Mouse (Mus musculus): Measurements from ENCODE around the gene Ubqln1. TPM values are rescaled to one million over a fixed set of nuclear protein-coding genes. Genes with fewer than 3 reads are reported as not detected.

The Ubqln1 gene
- total RNA-seq, 2 experiments from 2014 or later: 42.1 to 44.9 TPM

Other genes with a start within 250 kb of the Ubqln1 start
- gene Klhl3, start 102.1 kb downstream of the Ubqln1 start, total RNA-seq (2021): under 1 TPM; 0.49 to 0.54 TPM
- 10 to 100 TPM; 30.3 to 36.8 TPM for gene Hnrnpa0, start 87.1 kb downstream of the Ubqln1 start, total RNA-seq (2021)
- gene Idnk, start 58.0 kb downstream of the Ubqln1 start, total RNA-seq (2021): 1 to 10 TPM; 8.5 to 8.6 TPM
- gene Gkap1, start 60.0 kb upstream of the Ubqln1 start, total RNA-seq (2021): 10 to 100 TPM; 20.6 to 24.3 TPM
- gene Kif27, start 143.5 kb upstream of the Ubqln1 start, total RNA-seq (2021): not detected
- 1 to 10 TPM; 6.8 to 6.9 TPM for gene 2210016F16Rik, start 169.6 kb upstream of the Ubqln1 start, total RNA-seq (2021)
- 1 to 10 TPM; 4.8 to 5.0 TPM for gene Rmi1, start 186.6 kb upstream of the Ubqln1 start, total RNA-seq (2021)
- gene Hnrnpk, start 187.7 kb upstream of the Ubqln1 start, total RNA-seq (2021): 100 to 1,000 TPM; 216 to 254 TPM

Data from gastrocnemius, postnatal 36 days (tissue).